Mouse (Mus musculus) spleen, adult 2 months (tissue): Measurements from ENCODE around the gene Tpcn2.

Source experiments
- CTCF ChIP-seq: fragments of 200-500 bp; IDR thresholded peaks from 2 replicates; pipeline ENCODE4 v1.5.1; 2011; ENCODE audit warnings: mild to moderate bottlenecking, inconsistent platforms; ENCODE audit not compliant: insufficient read depth, insufficient read length, insufficient replicate concordance; ENCODE audit errors: extremely low read depth
- POLR2A ChIP-seq: fragments of 200-500 bp; IDR thresholded peaks from 2 replicates; pipeline ENCODE4 v1.6.1; 2011; ENCODE audit warnings: low read depth, low read length, inconsistent platforms

GRCm38 (mm10) chr7:145308061-145308675 is 24.4 kb upstream of the Tpcn2 start:
- TF ChIP-seq CTCF = no peak
- TF ChIP-seq POLR2A = no peak
